Mouse (Mus musculus) heart, embryonic 15.5 days (tissue): ENCODE measurements around the gene Trpm3. TPM values are rescaled to one million over a fixed set of nuclear protein-coding genes. Genes with fewer than 3 reads are reported as not detected.
"Not testable (repeated sequence)": the region's sequence is repeated elsewhere in the genome, so short reads cannot be mapped to it uniquely, and the experiment has no call there.

ENCODE experiments used
- ATAC-seq: fragments of 200-750 bp; cut with Nextera tagmentation; replicated peaks from 2 replicates; pipeline ENCODE4 v1.8.0; 2017; ENCODE audit warnings: low read depth, moderate TSS enrichment; ENCODE audit not compliant: insufficient number of reproducible peaks, insufficient read depth, low FRiP score
- H3K27ac ChIP-seq: fragments of 300-500 bp; sonication (generic); 2 replicates; pipeline ENCODE4 v1.5.1; 2015; ENCODE audit warnings: mild to moderate bottlenecking, inconsistent platforms
- H3K27me3 ChIP-seq: fragments of 300-500 bp; sonication (generic); 2 replicates; pipeline ENCODE4 v1.6.1; 2015; ENCODE audit warnings: inconsistent platforms
- H3K36me3 ChIP-seq: fragments of 300-500 bp; sonication (generic); 2 replicates; pipeline ENCODE4 v1.6.1; 2015; ENCODE audit warnings: mild to moderate bottlenecking, inconsistent platforms
- H3K4me1 ChIP-seq: fragments of 300-500 bp; sonication (generic); replicated peaks from 2 replicates; pipeline ENCODE4 v1.6.1; 2015; ENCODE audit warnings: inconsistent platforms
- H3K4me2 ChIP-seq: fragments of 300-500 bp; sonication (generic); 2 replicates; pipeline ENCODE4 v1.6.1; 2015; ENCODE audit warnings: inconsistent platforms, mild to moderate bottlenecking, moderate library complexity
- H3K4me3 ChIP-seq: fragments of 300-500 bp; sonication (generic); 2 replicates; pipeline ENCODE4 v1.5.1; 2015; ENCODE audit warnings: mild to moderate bottlenecking, inconsistent platforms
- H3K9ac ChIP-seq: fragments of 300-500 bp; sonication (generic); 2 replicates; pipeline ENCODE4 v1.6.1; 2015; ENCODE audit warnings: mild to moderate bottlenecking, inconsistent platforms
- H3K9me3 ChIP-seq: fragments of 300-500 bp; sonication (generic); replicated peaks from 2 replicates; pipeline ENCODE4 v1.6.1; 2016; ENCODE audit warnings: inconsistent platforms
- WGBS: fragments of 180-500 bp; shearing (Covaris S2); methylation state at CpG from one replicate; pipeline ENCODE4 v1.1.7; 2015; ENCODE audit warnings: mixed read lengths; 5-methylcytosine and 5-hydroxymethylcytosine counted together
- polyA plus RNA-seq: library from polyadenylated mRNA; unstranded; fragments of >200 nt; fragmentation: Nextera tagmentation; extraction: Ambion mirVana; gene quantifications from 2 replicates; pipeline ENCODE4 v1.2.1, GENCODE M21; 2015

Gene Trpm3
- polyA plus RNA-seq, 1 experiment from 2014 or later: 0.55 TPM

DNA sequence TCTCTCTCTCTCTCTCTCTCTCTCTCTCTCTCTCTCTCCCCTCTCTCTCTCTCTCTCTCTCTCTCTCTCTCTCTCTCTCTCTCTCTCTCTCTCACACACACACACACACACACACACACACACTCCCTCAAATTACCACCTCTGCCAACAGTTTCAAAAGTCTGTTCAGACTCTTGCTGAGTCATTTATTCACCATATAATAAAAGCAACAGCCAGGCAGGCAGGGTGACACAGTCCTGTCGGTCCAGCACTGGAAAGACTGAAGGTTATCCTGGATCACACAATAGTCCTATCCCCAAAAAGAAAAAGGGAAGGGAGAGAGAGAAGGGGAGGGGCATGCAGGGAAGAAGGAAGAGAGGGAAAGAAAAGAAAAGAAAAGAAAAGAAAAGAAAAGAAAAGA is 894.5 kb downstream of the Trpm3 start:
- not testable (repeated sequence) for H3K27me3 ChIP-seq, ATAC-seq, H3K4me2 ChIP-seq, H3K9me3 ChIP-seq, H3K4me1 ChIP-seq, H3K36me3 ChIP-seq, H3K27ac ChIP-seq, H3K9ac ChIP-seq, H3K4me3 ChIP-seq
- whole genome bisulfite sequencing: 55% methylated on average over 1 of the region's 1 CpGs

DNA sequence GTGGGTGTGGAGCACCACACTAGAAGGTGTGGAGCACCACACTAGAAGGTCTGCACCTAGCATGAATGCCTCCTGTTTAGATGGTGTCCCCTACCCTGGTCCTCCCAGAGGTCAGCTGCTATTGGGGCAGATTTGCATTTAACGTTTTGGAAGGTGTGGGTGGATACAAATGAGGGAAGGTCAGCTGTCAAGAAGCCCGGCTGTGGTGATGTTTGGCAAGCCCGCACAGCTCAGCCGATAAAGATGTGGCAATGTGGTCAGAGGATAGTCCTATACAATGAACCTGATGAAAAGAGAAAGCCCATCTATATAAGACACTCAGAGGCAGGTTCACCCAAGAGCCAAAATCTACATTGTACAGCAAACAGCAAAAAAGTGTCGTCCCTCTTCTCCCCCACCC is 895.3 kb downstream of the Trpm3 start:
- no peaks in the 10 kb centered on the region for H3K9me3 ChIP-seq
- 69% methylated on average over 5 of the region's 5 CpGs for WGBS
- H3K9ac ChIP-seq: no peak overlapping the region
- no peak for ATAC-seq
- H3K4me2 ChIP-seq: no peak overlapping the region
- H3K4me1 ChIP-seq: no peaks in the 10 kb centered on the region
- H3K27ac ChIP-seq: no peak overlapping the region
- H3K27me3 ChIP-seq: no peaks in the 10 kb centered on the region
- no peaks in the 10 kb centered on the region for H3K36me3 ChIP-seq
- no peak overlapping the region for H3K4me3 ChIP-seq

DNA sequence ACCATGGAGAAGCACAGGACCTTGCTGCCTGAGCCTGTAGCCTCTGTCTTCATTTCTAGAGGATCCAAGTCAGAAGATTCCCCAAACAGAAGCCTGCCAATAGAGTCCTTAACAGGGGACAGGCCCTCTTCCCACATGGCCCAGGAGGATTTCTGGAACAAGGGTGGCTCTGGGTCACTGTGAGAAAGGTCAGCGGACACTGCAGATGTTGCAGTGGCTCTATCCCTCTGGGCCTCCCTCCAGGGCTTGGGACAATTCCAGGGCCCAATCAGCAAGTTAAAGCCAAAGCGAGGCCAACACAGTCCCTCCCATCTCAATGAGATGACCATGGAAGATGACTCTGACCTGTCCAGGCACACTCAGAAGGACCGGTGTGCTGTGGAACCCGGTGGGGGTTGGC is 896.1 kb downstream of the Trpm3 start:
- no peaks in the 10 kb centered on the region for H3K9me3 ChIP-seq
- no peaks in the 10 kb centered on the region for H3K27me3 ChIP-seq
- 67% methylated on average over 4 of the region's 4 CpGs for WGBS
- no peak overlapping the region for H3K27ac ChIP-seq
- no peaks in the 10 kb centered on the region for H3K36me3 ChIP-seq
- no peak overlapping the region for H3K9ac ChIP-seq
- H3K4me3 ChIP-seq: no peak overlapping the region
- no peak for ATAC-seq
- no peak overlapping the region for H3K4me2 ChIP-seq
- no peaks in the 10 kb centered on the region for H3K4me1 ChIP-seq

DNA sequence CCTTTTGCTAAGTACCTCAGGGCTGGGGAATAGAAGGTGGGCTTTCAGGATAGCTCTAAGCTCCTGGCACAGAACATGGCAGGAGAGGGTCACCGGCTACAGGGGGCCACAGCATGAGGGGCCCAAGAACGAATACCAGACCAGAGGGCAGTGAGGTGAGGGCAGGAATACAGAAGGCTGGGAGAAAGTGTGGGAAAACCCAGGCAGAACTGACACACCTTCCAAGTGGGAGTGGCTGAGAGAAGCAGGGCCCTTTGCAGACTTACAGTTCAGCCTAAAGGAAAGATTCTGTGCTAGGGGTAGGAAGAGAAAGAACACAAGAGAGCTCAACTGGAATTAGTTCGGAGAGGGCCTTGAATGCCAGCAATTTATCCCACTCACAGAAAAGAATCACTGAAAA is 896.9 kb downstream of the Trpm3 start:
- Histone ChIP-seq H3K4me3 (no peak overlapping the region), H3K36me3 (no peaks in the 10 kb centered on the region), H3K27ac (no peak overlapping the region), H3K4me1 (no peaks in the 10 kb centered on the region), H3K4me2 (no peak overlapping the region), H3K9me3 (no peaks in the 10 kb centered on the region), H3K9ac (no peak overlapping the region), H3K27me3 (no peaks in the 10 kb centered on the region)
- 87% methylated on average over 3 of the region's 3 CpGs for WGBS
- ATAC-seq: no peak

DNA sequence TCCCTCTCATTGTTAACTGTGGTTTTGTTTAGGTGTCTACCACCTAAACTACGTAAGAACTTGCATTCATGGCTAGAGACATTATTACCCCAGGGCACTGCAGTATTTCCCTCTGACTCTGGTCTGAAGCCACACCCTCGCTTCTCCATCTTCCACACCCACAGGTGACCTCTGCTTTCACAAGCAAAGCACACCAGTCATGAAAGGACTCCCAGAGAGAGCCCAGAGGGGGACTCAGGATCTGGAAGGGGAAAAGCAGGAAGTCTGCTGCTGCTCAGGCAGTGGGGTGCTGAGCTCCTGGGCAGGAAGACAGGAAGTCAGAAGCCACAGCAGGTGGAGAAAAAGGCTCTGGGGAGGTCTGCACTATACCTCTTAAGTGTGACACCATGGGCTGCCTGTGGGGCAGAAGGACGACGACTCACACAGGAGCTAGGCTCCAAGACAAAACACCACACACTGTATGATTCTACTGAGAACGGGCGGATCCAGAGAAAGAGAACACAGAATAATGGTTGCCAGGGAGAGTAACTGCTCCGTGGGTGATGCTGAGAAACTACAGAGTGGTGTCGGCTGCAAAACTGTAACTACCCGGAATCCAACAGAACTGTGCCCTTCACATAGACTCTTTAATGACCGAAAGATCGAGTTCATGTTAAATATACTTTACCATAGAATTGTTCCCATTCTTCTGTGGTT is 898.1 kb downstream of the Trpm3 start:
- no peaks in the 10 kb centered on the region for H3K4me1 ChIP-seq
- H3K4me3 ChIP-seq: no peak overlapping the region
- H3K9me3 ChIP-seq: no peaks in the 10 kb centered on the region
- no peaks in the 10 kb centered on the region for H3K36me3 ChIP-seq
- no peak overlapping the region for H3K4me2 ChIP-seq
- no peak overlapping the region for H3K9ac ChIP-seq
- H3K27me3 ChIP-seq: no peaks in the 10 kb centered on the region
- no peak for ATAC-seq
- no peak overlapping the region for H3K27ac ChIP-seq
- WGBS: 53% methylated on average over 11 of the region's 11 CpGs

DNA sequence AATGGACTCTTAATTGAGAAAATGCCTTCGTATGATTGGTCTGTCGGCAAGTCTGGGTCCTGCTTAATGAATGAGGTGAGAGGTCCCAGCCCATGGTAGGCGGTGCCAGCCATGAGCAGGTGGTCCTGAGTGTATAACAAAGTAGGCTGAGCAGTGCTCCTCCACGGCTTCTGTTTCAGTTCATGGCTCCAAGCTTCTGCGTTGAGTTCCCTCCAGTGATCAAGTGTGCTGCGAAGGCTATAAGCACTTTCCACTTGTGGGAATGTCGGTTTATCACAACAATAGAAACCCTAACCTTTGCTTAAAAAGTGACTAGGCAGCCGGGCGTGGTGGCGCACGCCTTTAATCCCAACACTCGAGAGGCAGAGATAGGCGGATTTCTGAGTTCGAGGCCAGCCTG is 898.7 kb downstream of the Trpm3 start:
- Histone ChIP-seq H3K9me3 (no peaks in the 10 kb centered on the region), H3K36me3 (no peaks in the 10 kb centered on the region), H3K4me3 (no peak overlapping the region), H3K4me2 (no peak overlapping the region), H3K9ac (no peak overlapping the region), H3K27me3 (no peaks in the 10 kb centered on the region), H3K4me1 (no peaks in the 10 kb centered on the region; the same call in 1 of the 2 replicates), H3K27ac (no peak overlapping the region)
- WGBS: 75% methylated on average over 14 of the region's 14 CpGs
- no peak for ATAC-seq

DNA sequence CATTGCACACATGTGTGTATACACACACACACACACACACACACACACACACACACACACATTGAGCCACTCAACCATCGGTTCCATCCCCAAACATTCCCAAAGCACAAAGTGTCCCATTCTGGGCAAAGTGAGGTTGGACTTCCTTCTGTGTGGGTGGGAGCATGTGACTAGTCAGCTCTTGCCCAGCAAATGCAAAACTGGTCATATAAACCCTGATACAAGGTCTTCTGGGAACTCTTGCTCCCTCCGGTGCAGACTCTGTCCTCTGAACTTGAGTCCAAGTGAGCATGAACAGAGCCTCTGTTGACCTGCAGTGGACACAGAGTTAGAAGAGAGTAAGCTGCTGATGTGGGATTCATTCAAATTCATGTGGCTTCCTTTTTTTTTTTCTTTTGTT is 899.5 kb downstream of the Trpm3 start:
- WGBS: 83% methylated on average over 2 of the region's 2 CpGs
- no peaks in the 10 kb centered on the region for H3K27me3 ChIP-seq
- no peak overlapping the region for H3K4me2 ChIP-seq
- H3K36me3 ChIP-seq: no peaks in the 10 kb centered on the region
- no peak overlapping the region for H3K9ac ChIP-seq
- no peak overlapping the region for H3K4me3 ChIP-seq
- H3K27ac ChIP-seq: no peak overlapping the region
- ATAC-seq: no peak
- no peaks in the 10 kb centered on the region; the same call in 1 of the 2 replicates for H3K4me1 ChIP-seq
- H3K9me3 ChIP-seq: no peaks in the 10 kb centered on the region

DNA sequence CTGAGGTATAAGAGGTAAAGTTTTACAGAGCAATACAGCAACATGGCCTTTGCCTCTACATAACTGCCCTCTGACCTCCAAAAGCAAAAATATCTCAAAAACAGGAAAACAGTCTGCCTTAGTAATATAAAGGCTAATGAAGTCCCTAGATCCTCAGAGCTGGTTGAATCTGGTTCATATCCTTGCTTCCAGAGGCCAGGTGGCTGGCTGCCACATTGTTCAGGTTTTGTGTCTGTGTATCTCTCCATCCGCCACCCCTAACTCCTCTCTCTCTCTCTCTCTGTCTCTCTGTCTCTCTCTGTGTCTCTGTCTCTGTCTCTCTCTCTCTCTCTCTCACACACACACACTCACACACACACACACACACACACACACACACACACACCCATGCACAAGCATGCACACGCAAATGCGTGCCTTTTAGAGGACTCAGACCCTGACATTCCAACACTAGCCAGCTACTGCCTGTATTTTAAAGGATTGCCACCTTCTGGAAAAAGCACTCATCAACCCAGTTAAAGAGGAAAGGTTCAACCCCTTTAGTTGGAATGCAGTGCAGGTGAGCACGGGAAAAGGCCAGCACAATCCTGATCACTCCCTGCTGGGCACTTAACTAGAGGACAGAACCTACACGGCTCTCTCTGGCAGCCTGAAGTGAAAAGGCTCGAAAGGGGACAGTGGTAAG is 902.8 kb downstream of the Trpm3 start:
- H3K27me3 ChIP-seq: no peaks in the 10 kb centered on the region
- 59% methylated on average over 6 of the region's 6 CpGs for WGBS
- no peak for ATAC-seq

DNA sequence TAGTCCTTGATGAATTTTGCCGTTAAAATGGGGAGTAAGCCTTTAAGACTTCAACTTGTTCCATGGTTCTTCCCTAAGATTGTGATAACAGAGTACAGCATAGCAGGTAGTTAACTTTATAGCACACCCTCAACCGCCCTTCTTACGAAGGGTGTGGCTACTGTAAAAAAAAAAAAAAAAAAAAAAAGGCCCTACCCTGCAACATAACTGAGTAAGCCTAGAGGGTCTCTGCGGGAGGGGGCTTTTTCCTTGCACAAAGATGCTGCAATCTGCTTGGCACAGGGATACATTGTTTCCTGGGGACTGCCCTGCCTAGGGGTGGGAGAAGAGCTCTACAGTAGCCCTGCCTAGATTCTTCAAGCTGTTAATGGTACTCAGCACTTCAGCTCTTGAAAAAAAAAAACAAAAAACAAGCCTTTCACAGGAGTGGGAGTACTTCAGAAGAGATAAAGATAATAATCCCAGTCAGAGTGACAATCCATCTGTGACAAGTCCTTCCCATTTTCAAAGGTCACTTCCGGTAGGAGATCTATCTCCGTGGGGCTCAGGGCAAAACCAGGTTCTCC is 903.4 kb downstream of the Trpm3 start:
- Histone ChIP-seq H3K4me2 (no peak overlapping the region), H3K9ac (no peak overlapping the region), H3K36me3 (no peaks in the 10 kb centered on the region), H3K9me3 (no peaks in the 10 kb centered on the region), H3K27ac (no peak overlapping the region), H3K4me3 (no peak overlapping the region), H3K27me3 (no peaks in the 10 kb centered on the region), H3K4me1 (no peaks in the 10 kb centered on the region; the same call in 1 of the 2 replicates)
- no peak for ATAC-seq
- WGBS: 50% methylated on average over 6 of the region's 6 CpGs

More for the DNA sequence above, 902.8 kb downstream of the Trpm3 start:
- H3K36me3 ChIP-seq: no peaks in the 10 kb centered on the region
- H3K4me3 ChIP-seq: no peak overlapping the region
- no peak overlapping the region for H3K4me2 ChIP-seq
- H3K4me1 ChIP-seq: no peaks in the 10 kb centered on the region; the same call in 1 of the 2 replicates
- H3K27ac ChIP-seq: no peak overlapping the region
- H3K9ac ChIP-seq: no peak overlapping the region
- no peaks in the 10 kb centered on the region for H3K9me3 ChIP-seq

DNA sequence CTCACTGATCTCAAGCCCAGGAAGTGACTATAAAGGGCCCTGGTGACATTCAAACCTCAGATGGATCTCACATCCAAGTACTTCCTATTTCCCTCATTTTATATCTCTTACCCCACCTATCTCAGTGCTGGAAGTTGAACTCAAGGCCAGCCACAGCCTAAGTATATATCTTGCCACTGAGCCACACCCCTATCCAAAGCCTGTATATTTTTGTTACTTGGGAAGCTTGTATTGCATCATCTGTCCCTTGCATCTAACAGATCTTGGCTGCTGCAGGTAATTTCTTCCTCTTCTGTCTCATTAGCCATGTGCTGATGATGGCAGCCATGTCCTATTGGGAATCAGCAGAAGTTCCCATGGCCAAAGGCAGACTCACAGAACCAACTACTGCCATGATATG is 904.9 kb downstream of the Trpm3 start:
- Histone ChIP-seq H3K27me3 (no peaks in the 10 kb centered on the region), H3K9ac (no peak overlapping the region), H3K36me3 (no peaks in the 10 kb centered on the region), H3K4me3 (no peak overlapping the region), H3K9me3 (no peaks in the 10 kb centered on the region), H3K4me2 (no peak overlapping the region), H3K27ac (no peak overlapping the region), H3K4me1 (no peaks in the 10 kb centered on the region; the same call in 1 of the 2 replicates)
- no peak for ATAC-seq
